Mouse (Mus musculus): ENCODE measurements at regions not wholly inside any gene's neighbourhood (a gene's known extent, or its start where the extent isn't known, plus 50 kb on each side); places are given as distances from the start of the nearest gene placed in this dataset.
"Not testable (repeated sequence)": the region's sequence is repeated elsewhere in the genome, so short reads cannot be mapped to it uniquely, and the experiment has no call there.

DNA sequence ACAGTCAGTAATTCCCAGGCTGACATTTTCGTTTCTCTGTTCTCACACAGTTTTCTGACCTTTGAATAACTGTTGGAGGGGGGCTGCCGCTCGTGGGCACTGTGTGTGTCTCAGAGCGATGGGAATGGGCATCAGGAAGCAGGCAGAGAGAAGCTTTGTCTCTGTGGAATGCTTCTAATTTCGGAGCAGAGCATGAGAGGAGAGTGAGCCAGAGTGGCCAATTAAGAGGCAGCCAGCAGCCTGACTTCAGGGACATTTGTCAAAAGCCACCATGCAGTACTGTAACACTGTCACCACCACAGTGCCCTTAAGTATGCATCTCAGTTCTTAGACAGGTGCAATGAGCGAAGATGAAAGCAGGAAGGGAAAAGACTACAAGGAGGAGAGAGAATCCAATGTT lies 592.1 kb downstream of the Dcdc2c start:
- DNase-seq: no peak

DNA sequence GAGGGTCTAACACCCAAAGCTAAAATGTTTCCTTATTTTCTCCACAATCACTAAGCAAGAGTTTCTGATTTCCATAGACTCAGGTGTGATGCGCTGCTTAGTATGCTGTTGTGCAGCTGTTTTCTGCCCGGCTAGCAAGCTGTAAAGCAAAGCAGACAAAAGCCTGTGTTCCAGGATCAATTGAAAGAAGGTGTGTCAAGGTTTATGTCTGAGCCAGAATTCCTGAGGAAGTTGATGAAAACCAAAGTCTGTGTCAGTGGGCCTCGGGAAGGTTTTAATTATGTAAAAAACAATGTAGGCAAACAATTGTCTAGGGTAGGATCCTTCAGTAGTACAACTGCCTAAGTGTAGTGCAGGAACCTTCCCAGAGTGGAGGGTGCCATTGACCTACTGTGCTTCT lies 604.6 kb downstream of the Dcdc2c start:
- no peak for DNase-seq

DNA sequence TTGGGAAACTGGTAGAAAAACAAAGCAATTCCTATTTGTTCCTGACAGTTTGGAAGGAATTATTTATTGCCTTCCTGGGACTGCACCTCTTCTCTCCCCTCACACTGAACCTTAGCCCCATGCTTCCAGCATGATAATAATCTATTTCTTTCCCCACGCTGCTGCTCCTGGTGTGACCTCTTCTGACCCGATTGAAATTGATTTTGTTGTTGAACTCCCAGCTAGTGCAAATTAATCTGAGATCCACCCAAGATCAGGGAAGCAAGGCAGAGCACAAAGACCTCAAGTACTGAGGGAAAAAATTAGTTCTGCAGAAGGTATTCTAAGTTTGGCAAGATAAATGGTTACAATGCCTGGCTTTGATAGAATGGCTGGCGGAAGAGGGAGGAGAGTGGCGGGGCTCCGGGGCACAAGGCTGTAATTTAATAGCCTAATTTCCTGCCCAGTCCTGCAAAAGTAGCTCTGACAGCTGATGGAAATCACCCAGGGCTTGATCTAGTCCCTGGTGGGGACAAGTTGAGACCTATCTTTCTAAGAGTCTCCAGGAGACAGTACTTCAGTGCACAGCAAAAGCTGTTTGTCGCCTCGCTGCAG lies 604.6 kb upstream of the Sox11 start:
- no peak for DNase-seq

DNA sequence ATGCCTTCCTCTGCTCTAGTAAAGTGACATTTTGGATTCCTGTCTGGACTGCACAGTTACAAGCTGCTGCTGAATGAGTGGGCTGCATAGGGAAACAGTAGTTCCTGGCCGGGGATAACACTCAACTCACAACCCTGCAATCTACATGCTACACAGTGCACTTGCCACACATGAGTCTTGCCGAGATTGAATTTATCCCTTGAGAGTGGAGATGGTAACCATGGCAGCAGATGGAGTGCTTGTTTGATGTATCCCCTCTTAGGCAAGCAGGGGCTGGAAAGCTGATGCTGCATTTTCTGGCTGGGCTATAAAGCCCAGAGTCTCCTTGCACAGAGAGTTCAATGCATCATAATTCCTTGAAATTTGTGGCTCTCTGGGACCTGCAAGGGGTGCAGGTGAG lies 603.0 kb upstream of the Sox11 start:
- DNase-seq: no peak

DNA sequence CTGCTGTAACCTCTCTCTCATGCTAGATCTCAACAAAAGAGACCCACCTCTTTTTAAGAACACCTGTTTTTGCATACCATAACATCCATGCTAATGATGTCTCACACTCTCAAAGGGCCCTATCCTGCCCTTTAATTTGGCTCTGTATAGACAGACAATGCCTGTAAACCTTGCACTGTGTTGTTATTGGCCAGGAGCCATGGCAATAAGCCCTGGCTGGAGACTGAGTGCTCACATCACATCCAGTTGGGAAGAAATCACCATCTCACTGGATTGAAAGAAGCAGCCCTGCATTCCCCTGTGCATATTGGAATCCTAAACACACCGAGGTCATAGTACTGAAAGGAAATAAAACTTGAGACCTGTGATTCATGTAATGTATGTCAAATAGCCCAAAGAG lies 598.7 kb upstream of the Sox11 start:
- no peak for DNase-seq

DNA sequence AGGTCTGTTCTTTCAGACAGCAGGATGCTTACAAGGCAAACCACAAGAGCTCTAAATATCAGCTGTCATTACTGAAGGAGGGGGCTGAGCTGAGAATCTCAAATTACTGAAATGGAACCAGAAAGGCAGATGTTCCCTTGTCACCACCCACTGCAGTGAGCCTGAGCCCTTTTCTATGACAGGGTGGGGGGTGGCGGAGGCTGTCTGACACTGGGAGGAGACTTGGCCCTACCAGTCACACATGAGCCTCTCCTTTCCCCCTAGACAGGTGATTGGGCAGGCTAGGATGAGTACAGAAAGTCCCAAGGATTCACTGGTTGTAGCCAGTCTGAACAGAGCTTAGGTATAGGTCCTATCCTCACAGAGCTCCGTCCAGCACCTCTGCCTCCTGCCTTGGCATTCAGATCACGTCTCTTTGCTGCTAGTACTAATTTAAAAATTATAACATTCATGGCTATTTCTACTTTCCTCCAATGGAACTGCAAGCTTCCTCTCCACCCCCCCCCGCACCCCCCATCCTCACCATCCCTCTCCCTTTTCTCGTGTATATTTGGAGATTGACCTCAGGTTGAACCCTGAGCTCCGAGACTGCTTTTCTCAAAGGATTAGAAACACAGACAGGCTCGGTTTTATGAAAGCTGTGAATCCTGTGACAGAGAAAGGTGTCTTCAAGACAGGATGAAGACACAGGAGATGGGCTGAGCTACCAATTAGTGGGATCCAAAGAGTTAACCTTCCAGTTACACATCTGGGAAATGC lies 590.2 kb upstream of the Sox11 start:
- no peak for DNase-seq

DNA sequence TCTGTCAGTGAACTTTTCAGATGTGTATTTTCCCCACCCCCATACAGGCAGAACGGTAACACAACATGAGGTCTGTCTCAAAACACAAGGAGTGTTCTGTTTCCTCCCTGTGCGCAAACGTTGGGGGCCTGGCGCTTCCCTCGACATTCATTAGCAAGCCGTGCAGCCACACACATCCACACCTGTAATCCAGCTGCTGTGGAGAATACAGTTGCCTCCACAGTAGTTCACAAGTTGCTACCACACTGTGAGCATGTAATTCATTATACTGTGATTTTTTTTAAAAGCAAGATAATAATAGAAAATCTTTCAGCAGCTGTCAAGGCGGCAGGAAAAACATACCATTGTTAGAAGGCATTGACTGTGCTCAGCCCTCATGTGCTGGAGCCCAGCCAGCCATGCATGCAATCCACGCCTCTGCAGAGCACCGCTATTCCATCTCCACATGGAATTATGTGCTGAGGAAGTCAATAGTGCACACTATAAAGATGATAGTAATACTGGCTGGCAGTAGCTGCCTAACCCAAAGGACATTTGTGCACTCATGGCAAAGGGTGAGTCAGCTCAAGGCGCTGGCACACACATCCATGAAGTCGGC lies 586.1 kb upstream of the Sox11 start:
- no peak for DNase-seq

DNA sequence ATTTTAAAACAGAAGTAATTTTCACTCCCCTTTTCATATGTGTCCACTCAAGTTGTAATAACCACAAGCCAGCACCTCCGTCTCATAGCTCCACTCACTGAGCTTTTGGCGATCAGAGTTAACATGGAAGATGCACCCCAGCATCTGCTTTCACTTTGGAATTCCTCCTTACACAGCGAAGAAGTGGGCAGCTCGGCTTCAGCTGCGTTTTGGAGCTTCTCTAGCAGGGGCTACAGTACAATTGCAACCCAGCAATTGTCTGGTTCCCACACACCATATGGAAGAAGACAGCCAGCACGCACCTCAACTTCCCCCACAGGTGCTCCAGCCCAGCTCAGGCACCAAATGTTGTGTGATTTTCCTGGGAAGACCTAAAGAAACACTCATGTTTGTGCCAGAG lies 584.4 kb upstream of the Sox11 start:
- no peak for DNase-seq

DNA sequence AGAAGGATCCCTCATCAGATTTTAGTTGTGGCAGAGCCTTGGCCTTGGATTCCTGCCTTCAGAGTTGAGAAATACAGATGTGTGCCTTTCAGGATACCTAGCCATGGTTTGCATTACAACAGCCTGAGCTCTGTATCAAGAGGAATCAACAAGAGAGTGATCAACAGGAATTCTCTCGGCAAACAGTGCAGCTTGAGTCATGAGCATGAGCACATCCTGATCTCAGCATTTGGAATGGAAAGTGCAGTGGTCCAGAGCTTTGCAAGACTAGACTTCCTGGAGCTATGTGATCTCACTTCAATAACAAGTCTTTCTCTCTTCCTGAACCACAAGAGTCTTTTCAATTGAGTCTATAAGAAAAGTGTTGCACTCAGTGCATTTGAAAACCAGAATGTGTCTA lies 578.2 kb upstream of the Sox11 start:
- DNase-seq: no peak

DNA sequence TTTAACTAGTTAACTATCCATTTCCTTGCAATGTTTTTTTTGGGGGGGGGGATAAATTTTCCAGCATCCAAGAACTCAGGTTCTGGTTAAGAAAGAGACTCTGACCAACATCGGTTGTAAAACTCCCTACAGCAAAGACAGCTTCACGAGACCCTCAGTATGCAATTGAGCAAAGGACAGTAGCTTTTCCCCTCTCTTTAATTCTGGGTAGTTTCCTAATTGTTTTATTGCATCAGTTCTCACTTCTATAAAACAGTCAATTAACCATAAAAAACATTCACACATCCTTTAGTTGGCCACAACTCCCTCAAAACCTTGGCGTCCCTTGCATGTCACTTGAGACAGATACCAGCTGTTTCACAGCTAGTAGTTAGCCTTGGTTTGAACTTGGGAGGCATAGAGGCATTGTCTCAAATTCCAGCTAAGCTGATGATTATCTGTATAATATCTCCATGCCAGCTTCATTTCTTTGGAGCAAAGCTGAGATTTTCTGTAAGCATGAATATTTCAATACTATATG lies 574.1 kb upstream of the Sox11 start:
- DNase-seq: peak; percentile 28

DNA sequence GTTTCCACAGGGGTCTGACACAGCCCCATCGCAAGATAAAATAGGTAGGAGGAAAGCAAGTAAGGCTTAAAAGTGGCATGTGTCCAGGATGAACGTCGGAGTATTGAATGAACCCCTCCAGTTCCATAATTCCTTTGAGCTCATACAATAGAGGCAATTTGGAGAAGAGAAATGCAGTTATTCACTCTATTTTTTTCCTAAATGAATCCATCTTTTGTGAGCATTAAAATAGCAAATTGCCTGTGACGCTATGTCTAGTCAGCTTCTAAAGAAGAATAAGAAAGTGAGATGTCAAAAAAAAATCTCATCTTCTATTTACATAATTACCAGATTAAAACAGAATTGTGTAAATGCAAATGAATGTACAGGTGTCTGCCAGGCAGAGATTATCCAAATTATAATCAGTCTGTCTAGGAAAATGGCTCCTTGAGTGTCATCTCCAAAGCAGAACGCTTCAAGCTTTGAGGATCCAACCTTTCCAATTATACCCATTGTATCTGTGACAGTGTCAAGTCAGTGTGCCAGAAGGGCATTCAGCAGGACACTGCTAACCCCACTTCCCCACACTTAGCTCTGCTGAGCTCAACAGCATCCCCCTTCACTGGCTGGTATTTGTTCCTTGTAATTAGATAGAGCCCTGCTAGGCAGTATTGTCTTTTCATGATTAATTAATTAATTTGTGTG lies 567.2 kb upstream of the Sox11 start:
- DNase-seq: no peak

DNA sequence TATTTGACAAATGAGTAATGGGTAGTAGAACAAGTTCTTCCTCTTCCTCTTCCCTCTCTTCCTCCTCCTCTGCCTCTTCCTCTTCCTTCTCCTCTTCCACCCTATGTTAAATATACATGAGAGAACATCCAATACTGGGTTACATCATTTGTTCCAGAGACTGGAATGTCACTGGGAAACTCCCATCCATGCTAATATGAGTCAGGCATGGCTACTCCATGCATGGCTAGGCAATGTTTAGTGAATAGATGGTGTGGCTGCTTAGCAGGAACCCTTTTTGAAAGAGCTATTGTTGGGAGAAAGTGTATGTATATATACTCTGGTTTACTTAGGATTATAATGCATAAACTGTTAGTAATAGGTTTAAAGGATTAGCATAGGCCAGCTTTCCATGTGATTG lies 554.3 kb upstream of the Sox11 start:
- not testable (repeated sequence) for DNase-seq

DNA sequence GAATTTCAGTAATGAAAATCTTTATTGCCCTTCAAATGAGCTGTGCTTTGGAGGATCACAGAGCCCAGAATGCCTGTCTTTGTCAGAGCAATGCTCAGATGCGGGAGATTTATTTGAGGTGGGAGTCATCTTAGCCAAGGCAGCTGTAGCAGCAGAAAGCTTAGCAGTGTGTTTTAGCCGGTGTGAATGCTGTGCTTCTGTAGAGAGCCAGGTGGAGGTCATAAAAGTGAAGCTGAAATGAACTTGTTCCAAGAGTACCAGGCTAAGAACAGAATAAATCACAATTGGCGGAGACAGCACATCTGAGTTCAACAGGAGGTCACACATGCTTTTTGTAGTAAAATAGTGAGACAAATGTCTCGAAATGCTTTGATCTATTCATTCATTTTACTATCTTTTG lies 539.3 kb upstream of the Sox11 start:
- DNase-seq: no peak

DNA sequence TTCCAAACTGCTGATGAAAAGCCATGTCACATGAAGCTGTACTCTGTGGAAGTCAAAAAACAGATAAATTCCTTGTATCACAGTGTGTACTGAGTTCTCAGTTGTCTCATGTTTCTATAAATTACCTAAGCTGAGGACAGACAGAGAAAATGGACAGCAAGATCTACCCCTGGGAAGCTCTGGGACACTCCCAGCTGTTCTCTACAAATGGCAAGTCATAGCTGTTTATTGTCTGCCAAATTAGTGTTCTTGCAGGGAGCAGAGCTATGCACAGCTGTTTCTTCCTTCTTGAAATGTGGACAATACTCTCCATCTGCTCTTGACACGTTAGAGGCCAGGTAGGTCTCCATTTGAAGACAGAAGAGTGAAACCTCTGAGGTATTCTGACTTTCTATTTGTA lies 524.0 kb upstream of the Sox11 start:
- DNase-seq: peak; percentile 25

DNA sequence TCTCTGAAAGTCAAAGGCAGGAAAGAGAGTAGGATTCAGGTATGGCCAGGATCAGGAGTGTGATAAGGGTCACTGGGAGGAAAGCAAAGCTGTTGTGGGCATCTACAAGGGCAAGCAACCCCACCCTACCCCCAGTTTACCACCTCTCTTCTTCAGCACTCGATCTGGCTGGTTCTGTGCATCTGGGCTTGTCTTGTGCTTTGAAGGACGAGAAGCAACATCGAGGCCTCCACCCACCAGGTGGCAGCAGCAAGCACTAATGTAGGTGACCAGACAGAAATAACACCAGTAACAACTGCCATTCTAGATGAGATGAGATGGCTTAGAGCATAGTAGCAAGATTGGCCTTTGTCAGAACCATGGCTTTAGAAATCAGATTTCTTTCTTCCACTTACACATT lies 507.2 kb upstream of the Sox11 start:
- DNase-seq: peak; percentile 43

DNA sequence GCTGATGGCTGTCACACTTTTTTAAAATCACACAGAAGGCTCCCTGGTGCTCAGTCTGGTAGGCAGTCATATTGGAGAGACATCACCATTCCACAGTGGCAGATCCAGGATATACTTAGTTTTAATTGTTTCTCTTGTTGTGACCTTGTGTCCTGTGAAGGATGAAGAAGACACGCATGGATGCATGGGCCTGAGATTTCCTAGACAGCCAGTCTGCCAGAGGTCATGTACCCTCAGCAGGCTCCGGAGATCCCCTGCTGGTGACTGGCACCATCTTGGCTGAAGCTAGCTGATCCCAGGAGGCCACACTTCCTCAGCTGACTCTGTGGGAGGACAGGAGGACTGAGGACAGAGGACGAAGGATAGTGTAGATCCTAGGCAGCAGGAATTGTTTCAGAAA lies 506.7 kb upstream of the Sox11 start:
- DNase-seq: no peak

DNA sequence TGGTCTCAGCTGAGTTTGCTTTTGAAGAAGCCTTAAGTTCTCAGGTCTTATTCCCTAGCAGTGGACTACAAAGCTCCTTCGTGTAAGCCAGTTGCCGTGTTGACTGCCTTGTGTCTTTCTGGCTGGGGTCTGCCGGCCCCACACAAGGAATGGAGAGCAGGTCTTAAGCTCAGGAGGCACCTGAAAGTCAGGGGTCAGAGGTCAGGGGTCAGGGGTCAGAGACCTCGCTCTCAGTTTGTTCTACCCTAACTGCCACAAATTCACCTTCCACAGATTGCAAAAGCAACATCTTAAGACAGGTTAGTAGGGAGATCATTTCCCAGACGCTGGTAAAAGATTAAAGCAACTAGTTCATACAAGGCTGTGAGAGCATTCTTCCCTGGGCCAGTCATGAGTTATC lies 505.8 kb upstream of the Sox11 start:
- no peak for DNase-seq

DNA sequence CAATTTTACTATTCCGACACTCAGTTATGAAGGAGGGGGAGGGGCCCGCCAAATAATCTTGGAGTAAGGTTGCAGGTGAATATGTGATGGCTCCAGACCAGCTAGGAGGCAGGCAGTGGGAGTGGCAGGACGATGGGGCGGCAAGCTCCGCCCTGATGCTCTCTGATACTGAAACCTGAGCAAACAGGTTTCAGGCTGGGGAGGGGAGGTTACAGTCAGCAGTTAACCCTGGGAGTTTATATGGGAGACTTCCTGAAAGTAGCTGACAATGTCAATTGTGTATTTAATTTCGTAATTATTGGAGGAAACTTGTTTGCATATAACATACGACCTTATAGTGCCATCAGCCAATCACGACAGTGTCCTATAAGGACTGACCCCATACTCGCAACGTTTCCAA lies 505.0 kb upstream of the Sox11 start:
- DNase-seq: no peak

DNA sequence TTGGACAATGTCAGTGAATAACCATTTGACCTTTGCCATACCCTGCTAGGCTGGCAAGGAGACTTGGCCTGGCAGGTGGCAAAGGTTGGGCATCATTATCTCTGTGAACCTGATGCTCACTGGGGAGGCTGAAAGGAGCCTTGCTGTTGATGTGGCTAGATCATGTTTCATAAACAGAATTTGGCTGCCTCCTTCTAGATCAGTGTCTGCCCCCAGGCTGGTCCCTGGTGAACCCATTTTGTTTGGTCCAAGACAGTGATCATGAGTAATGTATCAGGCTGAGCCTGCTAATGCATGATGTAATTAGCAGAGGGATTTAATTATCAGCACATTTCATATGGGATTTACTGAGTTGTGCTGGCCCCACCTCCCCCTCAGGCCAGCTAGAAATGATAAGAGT lies 502.6 kb upstream of the Sox11 start:
- DNase-seq: no peak

DNA sequence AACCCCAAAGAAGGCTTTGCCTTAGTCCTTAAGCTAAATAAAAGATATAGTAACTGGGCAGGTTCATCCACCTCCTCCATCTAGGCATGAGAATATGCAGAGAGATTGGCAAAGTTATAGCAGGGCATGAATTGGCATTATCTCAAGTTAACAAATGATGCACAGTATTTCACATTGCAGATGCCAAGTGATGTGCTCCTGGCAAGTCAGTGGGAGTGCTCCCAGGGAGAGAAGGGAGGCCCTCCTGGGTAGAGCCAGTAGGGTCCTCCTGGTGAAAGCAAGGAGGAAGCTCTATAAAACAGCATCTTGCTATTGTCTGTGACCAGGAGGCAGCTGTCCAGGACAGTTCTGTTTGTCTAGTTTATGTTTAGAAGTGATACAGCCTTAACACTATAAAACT lies 496.6 kb upstream of the Sox11 start:
- no peak for DNase-seq

DNA sequence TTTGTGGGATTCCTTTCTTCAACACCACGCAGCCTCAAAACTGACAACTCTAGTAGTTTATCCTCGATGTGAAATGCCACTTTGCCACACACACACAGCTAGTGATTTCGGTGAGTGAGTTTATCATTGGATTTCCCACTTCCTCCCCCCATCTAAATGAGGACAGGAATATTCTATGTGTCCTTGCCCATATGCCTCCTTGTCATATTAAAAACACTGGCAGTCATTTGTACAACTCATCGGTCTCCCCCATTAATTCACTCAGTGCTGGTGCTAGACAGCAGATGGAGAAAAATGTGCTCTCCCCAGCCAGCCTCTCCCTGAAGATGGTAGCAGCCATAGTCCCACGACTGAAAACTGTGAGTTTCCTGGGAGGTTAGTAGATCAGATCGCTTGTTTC lies 496.0 kb upstream of the Sox11 start:
- DNase-seq: no peak

DNA sequence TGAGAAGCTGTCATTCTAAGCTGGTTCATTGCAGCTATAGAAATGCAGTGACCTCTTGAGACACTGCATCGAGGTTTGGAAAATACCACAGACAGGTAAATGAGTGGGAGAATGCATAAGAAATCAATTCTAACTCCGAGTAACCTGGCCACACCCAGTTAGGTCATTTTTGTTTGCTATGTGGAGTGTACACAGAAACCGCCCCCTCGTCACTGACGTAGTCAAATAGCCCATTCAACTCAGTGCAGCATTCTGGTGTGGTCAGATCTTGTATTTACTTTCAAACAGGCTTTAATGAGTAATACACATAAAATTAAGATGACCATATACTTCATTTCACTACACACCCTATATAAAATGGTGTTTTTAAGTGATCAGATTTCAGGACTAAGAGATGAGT lies 483.8 kb upstream of the Sox11 start:
- DNase-seq: peak; percentile 57

DNA sequence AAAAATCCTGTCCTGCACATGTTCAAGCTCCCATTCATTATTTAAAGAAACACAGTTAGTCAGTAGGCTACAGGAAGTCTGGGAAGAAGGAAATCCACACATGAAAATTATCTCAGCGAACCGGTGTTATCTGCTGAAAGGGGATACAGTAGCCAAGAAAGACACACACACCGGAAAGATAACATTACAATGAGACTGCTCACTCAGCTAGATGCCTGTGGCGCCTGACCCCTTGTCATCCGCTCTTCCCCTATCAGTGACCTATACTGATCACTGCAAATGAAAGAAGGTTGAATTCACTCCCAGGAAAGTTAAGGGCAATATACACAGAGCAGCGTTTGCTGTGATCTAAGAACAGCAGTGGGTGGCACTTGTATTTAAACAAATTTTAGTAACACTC lies 481.0 kb upstream of the Sox11 start:
- DNase-seq: no peak

DNA sequence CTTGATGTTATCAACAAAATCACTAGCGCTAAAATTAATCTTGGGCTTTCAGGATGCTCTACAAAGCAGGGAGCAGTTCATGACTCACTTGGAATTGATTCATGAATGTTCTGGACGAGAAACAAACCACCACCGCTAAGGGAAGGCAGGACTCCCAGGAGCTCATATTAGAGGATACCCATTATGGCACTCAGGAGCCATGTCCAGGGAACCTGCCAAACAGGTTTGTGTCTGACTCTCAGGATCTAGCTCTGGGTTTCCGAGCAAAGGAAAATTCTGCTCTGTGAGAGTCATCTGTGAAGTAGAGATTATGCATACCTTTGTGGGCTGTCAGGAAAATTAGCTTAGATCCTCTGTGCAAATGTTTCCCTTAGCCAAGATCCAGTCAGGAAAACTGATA lies 454.3 kb upstream of the Sox11 start:
- peak; percentile 3 for DNase-seq
